Mouse (Mus musculus): ENCODE results near the gene Gm9639.

- TF ChIP-seq POLR2A (IDR thresholded peaks at IDR 0.05; ENCODE audit: borderline replicate concordance, insufficient read depth, low read length) (no peak), CTCF (IDR thresholded peaks at IDR 0.05; ENCODE audit: borderline replicate concordance, insufficient read depth, low read depth, low read length) (no peak)
Measured at GRCm38 (mm10) chr10:77826951-77827350, 32.1 kb upstream of the Gm9639 start, which contains the start of gene Krtap10-4.
